Mouse (Mus musculus): ENCODE results near the gene Usp1.
"Not testable (repeated sequence)": the region's sequence is repeated elsewhere in the genome, so short reads cannot be mapped to it uniquely, and the experiment has no call there.

The Usp1 gene

DNA sequence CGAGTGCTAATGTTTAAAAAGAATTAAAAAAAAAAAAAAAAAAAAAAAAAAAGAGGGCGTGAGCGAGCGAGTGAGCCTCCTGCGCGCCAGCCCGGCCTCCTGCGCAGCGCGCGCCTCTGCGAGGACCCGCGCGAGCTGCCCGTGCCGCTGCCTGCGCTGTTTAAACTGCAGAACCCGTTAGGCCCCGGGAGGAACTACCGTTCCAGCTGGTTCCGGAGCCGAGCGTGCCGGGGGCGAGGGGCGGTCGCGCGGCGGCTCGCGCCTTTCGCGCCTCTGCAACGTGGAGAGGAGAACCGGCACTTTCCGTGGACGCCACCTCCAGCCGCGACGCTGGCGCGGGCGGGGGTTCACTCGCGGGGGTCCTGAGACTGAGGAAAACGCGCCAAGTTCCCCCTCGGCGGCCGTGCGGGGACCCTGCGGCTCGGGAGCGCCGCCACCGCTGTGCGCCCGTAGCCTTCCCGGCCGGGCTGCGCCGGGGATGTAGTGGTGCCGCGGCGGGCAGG lies at the start of gene Usp1:
Usp1 (plus strand) TSS at position 243 of the 503 bp plus-strand sequence.
- in situ Hi-C loops (cut with MboI; ENCODE audit: unreplicated experiment in 2 of 2), result loop anchor here (5.0 to 25.0 kb wide), 6 partner anchors 486 to 1169 kb away; partner anchors contain the start of gene Alg6 (in 1 of the 2)

DNA sequence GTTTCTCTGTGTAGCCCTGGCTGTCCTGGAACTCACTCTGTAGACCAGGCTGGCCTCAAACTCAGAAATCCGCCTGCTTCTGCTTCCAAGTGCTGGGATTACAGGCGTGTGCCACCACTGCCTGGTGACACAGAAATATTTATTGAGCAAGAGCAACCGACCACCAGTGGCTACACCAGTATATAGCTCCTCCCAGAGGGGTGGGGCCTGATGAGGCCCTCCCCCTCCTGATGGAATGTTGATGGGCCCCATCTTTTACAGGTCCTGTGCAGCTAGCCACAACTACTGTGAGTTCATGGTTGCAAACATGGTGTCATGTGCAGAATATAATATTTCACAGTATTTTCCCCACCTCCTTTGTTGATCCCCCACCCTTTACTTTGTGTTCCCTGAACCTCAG lies 40.9 kb upstream of the Usp1 start:
- in situ Hi-C loops (cut with MboI; ENCODE audit: unreplicated experiment in 2 of 2), result loop anchor here in 1 of 2 experiments (25.0 kb wide), 1 partner anchor 1320 kb away; no protein-coding TSS in a partner anchor

DNA sequence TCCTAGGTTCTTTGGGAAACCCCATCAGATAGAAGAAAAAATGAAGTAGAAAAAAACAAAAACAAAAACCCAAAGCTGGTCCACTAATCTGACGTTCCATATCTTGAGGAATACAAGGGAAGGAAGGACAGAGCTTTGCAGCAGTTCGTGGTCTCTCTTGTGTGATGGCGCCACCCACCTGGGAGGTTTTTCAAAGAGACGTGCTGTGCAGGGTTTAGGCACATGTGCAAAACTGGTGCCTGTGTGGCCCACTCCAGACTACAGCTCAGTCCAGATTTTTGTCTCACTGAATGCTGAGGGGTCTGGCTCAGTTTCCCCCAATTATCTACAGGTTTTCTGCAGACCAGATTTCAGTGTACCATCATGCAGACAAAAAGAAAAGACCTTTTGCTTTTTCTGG lies 37.2 kb upstream of the Usp1 start:
- in situ Hi-C loops (cut with MboI; ENCODE audit: unreplicated experiment in 2 of 2), result loop anchor here in 1 of 2 experiments (25.0 kb wide), 1 partner anchor 1324 kb away; no protein-coding TSS in a partner anchor

DNA sequence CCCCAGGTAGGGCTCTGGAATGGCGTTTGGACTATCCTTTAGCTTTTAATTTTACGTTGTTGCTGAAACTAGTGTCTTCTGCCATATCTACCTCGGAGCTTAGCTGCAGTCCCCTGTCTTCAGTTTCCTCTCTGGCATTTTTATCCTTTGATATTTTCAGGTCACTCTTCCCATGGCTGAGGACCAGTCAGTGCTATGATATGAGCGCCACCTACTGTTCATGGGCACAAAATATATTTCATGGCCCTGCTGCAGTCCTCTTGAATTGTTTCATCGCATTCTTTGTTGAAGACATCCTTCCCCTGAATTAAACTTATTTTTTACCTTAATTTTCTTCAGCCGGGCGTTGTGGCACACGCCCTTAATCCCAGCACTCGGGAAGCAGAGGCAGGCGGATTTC lies 36.5 kb upstream of the Usp1 start:
- in situ Hi-C loops (cut with MboI; ENCODE audit: unreplicated experiment in 2 of 2), result loop anchor here in 1 of 2 experiments (25.0 kb wide), 1 partner anchor 1325 kb away; no protein-coding TSS in a partner anchor

DNA sequence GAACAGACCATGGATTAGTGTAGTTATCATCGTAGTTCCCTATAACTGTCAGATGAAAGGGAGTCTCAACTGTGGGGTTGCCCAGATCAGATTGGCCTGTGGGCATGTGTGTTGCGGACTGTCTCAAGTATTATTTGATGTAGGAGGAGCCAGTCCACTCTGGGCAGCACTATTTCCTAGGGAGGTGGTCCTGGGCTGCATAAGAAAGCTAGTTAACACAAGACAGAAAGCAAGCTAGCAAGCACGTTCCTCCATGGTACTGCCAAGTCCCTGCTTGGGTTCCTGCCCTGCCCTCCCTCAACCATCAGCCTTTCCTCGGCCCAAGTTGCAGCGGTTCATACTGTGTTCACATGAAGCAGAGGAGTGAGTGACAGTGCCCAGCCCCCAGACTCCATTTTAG lies 13.4 kb upstream of the Usp1 start:
- in situ Hi-C loops (cut with MboI; ENCODE audit: unreplicated experiment in 2 of 2), result loop anchor here in 1 of 2 experiments (25.0 kb wide), 1 partner anchor 802 kb away; the partner anchor contains the start of gene Alg6

DNA sequence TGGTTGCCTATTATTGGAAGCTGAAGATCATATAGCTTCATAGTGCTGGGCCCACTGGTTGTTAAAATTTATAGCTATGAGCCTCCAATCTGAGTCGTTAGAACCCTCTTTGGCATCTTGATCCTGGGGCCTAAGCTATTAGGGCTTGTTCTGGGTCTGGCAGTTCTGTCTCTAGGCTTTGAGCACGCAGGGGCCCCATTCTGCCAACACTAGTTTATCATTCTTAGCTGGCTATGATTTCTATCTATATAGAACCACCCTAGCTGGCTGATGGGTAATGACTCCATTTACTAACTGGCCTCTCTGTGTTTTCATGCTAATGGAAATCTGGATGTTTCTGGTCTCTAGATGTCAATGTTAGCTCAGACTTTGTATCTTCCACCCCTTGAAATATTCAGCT lies 5.9 kb upstream of the Usp1 start:
- in situ Hi-C loops (cut with MboI; ENCODE audit: unreplicated experiment in 2 of 2), result loop anchor here in 1 of 2 experiments (25.0 kb wide), 1 partner anchor 795 kb away; the partner anchor contains the start of gene Alg6

DNA sequence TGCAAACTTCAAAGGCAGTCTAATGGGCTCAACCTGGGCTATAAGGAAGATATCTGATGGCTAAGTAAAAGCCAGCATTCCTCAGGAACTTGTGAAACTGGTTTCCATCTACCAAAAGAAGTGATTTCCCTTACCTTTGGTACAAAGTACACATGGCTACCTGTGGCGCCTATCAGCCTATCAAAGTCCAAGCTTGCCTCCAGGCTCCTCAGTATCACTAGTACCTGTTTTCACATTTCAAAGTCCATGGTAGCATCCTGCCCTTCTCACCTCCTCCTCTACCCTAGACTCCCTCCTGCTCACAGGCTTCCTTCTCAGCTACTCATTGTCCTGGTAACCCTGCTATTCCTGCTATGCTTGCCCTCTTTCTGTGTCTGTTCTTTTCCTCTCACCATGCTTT lies 5.4 kb upstream of the Usp1 start:
- in situ Hi-C loops (cut with MboI; ENCODE audit: unreplicated experiment in 2 of 2), result loop anchor here in 1 of 2 experiments (25.0 kb wide), 1 partner anchor 794 kb away; the partner anchor contains the start of gene Alg6

DNA sequence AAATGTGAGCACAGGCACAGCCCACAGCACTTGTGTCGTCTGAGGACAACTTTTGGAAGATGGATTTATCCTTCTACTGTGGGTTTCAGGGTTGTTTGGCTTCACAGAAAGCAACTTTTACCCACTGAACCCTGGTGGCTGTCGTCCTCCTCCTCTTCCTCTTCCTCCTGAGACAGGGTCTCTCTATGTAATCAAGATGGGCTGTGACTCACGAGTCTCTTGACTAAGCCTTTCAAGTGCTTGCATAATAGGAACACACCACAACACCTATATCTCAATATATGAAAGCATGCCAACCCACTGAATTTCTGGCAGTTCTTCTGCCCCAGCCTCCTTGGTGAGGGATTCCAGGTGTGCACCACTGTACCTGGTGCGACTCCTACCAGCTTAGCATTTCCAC lies 2.7 kb upstream of the Usp1 start:
- in situ Hi-C loops (cut with MboI; ENCODE audit: unreplicated experiment in 2 of 2), result loop anchor here (5.0 to 25.0 kb wide), 6 partner anchors 484 to 1166 kb away; partner anchors contain the start of gene Alg6 (in 1 of the 2)

DNA sequence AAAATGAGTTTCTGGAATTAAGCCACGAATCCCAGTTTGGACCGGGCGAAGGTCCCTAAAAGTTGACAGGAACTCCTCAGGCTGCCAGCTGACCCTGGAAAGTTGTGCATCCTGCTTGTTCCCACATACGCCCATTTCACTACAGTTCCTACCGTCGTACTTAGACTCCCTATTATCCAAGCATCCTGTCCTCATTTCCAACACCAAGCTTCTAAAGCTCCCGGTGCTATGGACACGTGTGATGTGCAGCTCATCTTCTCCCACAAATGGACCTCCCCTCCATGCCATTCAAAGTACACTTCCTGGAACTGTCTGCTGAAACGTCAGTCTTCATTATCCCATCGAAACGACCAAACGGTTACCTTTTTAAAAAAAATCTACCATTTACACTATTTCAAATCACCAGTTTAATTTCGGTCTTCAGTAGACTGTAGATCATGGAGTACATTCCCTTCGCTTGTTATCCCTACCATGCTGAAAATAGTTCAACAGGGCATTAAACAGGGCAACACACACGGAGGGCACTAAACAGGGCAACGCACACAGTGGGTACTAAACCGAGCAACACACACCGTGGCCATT lies 1.5 kb upstream of the Usp1 start:
- in situ Hi-C loops (cut with MboI; ENCODE audit: unreplicated experiment in 2 of 2), result loop anchor here (5.0 to 25.0 kb wide), 6 partner anchors 485 to 1167 kb away; partner anchors contain the start of gene Alg6 (in 1 of the 2)

DNA sequence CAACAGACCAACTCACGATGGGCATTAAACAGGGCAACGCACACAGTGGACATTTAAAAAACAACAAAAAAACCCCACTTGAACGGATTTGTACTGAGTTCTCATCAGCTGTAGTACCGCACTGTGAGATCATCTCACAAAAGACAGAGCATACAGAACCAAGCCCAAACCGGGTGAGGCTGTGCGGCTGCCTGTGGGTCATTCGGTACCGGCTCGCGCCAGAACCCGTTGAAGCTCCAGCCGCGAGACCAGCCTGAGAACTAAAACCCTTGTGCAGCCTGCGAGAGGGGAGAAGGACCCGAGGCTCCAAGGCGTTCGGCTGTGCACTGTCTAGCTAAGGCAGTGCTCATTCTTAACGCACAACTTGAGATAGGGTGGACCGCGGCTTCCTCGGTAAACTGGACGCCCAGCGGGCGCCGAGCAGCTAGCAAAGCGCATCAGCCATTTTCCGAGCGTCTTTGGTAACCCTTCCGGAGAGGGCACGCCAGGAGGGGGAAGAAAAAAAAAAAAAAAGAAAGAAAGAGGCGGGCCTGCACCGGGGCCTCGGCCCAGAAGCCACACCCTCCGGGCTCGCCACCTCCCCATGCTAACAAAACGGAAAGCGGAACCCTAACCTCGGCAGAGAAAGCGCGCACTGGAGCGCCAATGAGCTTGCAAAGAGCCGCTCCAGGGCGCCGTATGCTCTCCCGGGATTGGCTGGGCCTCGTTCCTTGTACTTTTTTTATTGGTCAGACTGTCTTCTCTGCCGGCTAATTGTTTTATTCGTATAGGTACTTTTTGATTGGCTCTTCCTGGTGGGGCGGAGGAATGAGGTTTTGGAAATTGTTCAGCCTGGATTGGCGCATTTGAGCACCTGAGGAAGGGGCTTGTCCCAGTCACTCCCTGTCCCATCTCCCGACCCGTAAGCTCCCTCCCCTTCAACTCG lies 705 bp upstream of the Usp1 start:
- in situ Hi-C loops (cut with MboI; ENCODE audit: unreplicated experiment in 2 of 2), result loop anchor here (5.0 to 25.0 kb wide), 6 partner anchors 486 to 1168 kb away; partner anchors contain the start of gene Alg6 (in 1 of the 2)

DNA sequence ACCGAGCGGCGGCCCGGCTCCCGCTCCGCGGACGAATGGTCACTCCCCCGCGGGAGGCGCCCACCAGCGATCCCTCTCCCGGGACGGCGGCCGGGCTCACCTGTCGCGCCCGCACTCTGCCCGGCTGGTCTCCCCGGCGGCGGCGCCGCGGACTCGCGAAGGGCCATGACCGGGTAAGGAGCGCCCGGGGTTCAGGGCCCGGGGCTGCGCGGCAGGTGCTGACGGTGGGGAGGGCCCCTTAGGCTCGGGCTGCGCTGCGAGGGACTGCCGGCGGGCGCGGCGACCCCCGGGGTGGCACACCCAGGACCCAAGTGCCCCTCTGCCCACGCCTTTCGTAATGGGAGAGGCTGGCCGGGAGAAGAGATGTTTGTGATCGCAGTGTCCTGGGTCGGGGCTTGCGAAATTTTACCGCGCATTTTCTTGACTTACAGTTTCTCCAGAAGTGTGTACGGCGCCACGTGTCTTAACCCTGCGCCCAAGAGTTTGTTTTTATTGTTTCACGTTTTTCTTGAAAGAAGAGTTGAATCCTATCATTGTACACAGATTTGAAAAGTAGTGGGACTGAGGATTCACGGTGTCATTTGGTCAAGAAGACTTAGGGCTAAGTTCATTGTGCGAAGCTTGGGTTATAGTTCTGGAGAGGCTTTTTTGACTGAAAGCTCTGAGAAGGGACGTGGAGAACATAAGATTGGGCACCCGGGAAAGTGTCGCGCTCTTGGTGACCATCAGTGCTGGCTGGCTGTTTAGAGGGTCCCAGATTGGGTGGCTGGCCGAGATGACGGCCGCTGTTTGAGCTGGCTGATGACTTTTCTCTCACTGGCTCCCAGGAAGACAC lies 678 bp downstream of the Usp1 start:
- in situ Hi-C loops (cut with MboI; ENCODE audit: unreplicated experiment in 2 of 2), result loop anchor here (5.0 to 25.0 kb wide), 6 partner anchors 487 to 1169 kb away; partner anchors contain the start of gene Alg6 (in 1 of the 2)

DNA sequence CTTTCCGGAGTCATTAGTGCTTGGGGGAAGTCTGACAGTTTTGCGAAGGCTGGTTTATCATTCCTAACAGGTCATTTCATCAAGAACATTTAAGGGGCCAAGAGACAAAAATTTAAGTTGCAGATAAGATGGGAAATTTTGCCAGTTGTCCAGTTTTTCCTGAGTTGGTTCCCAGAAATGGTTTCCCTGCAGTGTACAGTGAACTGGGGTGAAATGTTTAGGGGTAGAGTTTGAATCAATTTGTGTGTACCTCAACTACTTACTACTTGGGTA lies 1.2 kb downstream of the Usp1 start:
- in situ Hi-C loops (cut with MboI; ENCODE audit: unreplicated experiment in 2 of 2), result loop anchor here (5.0 to 25.0 kb wide), 6 partner anchors 488 to 1170 kb away; partner anchors contain the start of gene Alg6 (in 1 of the 2)

DNA sequence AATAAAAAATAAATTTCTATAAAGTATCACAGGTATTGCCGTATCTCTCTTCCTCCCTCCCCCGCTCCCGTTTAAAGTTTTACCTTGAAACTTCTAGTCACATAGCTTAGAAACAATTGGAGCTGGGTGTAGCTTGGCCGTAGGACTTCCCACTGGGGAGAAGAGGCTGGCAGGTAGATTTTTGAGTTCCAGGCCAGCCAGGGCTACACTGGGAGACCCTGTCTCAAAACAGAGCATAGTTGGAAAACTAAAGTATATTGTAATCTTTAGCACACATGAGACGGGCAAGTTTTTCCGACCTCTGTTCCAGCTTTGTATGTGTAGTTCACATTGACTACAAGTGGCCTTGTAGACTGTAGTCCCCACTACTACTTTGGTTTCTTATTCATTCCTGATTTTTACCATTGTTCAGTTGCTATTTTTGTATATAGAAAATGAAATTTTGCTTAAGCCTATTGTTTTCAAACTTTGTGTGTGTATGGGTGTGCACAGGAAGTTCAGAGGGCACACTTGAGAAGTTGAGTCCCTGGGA lies 1.7 kb downstream of the Usp1 start:
- in situ Hi-C loops (cut with MboI; ENCODE audit: unreplicated experiment in 2 of 2), result loop anchor here (10.0 kb wide), 4 partner anchors 491 to 1171 kb away; no protein-coding TSS in a partner anchor

DNA sequence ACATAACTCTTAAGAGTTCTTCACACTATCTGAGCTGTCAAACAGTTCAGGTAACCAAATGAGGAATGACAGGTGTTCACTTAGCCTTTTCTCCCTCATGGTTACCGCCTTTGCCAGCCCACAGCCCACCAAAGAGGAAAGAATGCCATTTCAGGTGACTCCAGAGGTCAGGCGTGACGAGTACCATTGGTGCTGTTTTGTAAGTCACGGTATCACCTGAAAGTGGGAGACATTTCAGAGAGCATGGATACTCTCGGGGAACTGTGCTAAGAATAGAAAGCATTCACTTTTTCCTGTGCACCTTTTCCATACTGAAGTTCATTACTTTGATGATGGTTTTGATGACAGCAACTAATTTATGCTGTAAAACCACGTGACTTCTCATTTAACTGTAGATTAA lies 12.4 kb downstream of the Usp1 start:
- in situ Hi-C loops (cut with MboI; ENCODE audit: unreplicated experiment in 2 of 2), result no loop called here

DNA sequence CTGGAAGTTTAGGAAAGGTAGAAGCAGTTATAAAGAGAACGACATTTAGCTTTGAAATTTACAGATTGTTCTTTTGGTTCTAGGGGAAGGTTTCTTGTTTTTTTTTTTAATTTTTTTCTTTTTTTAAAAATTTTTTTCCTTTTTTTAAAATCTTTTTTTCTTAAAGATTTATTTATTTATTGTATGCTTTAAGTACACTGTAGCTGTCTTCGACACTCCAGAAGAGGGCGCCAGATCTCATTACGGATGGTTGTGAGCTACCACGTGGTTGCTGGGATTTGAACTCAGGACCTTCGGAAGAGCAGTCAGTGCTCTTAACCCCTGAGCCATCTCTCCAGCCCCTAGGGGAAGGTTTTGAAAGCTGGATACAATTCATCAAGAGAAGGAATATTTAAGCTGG lies 14.6 kb downstream of the Usp1 start:
- in situ Hi-C loops (cut with MboI; ENCODE audit: unreplicated experiment in 2 of 2), result not testable (repeated sequence)

DNA sequence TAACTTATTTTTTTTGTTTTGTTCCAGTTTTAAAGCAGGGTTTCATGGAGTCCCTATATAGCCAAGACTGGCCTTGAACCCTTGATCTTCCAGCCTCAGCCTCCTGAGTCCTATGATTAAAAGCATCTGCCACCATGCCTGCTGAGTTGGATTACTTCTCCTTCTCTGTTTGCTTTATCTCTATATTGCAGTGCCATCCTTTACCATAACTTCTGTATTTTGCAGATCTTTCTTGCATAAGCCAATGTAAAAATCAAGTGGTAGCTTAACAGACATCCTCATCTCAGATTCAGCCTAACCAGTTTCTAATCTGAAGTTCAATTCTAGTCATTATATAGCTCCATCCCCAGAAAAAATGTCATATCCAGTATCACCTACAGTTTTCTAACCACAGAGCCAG lies 27.0 kb downstream of the Usp1 start:
- in situ Hi-C loops (cut with MboI; ENCODE audit: unreplicated experiment in 2 of 2), result no loop called here

DNA sequence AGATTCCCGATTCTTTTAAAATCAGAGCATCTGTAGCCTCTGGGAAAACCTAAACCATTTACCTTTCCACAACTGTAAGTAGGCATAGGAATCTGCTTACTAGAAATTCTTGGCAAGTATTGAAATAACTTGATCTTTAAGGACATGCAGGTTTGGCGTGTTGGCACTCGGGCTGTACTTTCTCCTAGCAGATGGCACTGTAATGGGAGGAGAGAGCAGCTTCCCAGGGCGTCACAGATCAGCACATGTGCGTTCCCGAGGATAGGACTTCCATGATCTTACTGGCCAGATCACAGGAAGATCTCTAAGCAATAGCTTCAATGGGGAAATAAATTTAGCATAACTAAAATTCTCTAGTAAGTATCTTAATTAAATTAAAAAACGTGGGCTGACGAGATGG lies 32.4 kb downstream of the Usp1 start:
- in situ Hi-C loops (cut with MboI; ENCODE audit: unreplicated experiment in 2 of 2), result no loop called here

DNA sequence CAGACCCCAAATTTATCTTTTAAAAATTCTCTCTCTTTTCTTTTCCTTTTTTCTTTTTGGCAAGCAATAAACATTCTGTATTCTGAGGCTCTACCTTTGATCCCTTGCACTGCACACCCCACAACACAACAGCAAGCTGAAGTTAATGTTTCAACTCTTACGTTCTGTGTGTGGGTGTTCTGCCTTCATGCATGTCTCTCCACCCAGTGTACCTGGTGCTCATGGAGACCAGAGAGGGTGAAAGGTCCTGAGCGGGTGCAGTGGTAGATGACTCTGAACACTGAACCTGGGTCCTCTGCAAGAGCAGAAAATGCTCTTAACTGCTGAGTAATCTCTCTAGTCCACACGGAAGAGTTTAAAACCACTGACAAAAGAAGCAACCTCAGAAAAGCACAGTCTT lies 36.6 kb downstream of the Usp1 start:
- in situ Hi-C loops (cut with MboI; ENCODE audit: unreplicated experiment in 2 of 2), result no loop called here

DNA sequence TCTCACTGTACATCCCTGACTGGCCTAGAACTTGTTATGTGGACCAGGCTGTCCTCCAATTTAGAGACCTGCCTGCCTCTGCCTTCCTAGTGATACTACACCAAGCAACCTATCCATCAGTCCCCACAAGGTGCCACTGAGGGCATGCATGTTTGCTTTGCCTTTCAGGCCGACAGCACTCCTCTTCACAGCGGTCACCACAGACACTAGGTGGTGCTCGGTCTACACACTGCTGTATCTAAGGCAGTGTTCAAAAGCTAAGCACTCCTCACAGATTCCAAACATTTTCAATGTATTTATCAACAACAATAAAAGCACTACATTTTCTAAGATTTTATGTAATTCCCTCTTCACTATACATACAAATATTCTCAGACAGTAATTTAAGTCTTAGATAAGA lies 46.3 kb downstream of the Usp1 start:
- in situ Hi-C loops (cut with MboI; ENCODE audit: unreplicated experiment in 2 of 2), result no loop called here

DNA sequence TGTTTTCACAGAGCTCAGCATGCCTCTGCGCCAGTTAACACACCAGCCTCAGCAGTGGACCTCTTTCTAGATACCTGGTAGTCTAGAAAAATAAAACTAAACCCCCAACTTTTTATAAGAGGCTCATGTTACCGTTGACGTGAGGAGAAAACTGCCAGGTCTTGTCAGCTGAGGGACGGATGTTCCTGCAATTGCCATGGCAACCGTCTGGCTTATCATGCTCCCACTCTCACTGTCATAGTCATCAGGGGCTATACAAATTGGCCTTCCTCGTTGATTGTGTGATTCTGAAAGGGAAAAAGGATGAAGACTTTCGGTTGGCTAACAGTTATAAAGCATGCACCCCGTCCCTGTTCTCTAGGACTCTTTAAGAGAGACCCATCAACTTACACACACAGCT lies 52.1 kb downstream of the Usp1 start:
- in situ Hi-C loops (cut with MboI; ENCODE audit: unreplicated experiment in 2 of 2), result no loop called here

Data from v-Abl transformed pro-B cells (cell line).